Mouse (Mus musculus): ENCODE measurements around the gene Zfp874a. TPM values are rescaled to one million over a fixed set of nuclear protein-coding genes. Genes with fewer than 3 reads are reported as not detected.

Gene Zfp874a
- total RNA-seq (2023) = 10.8 TPM

GRCm38 (mm10) chr13:67451172-67452020 is at the start of gene Zfp874a:
Zfp874a (minus strand) TSS chr13:67451624.

GRCm38 (mm10) chr13:67500084-67500719 is 48.8 kb upstream of the Zfp874a start, which contains the start of gene Zfp58:
Zfp58 (minus strand) TSS chr13:67500555.

GRCm38 (mm10) chr13:67483625-67484423 is 32.4 kb upstream of the Zfp874a start, which contains the start of gene Zfp874b:
Zfp874b (minus strand) TSS chr13:67484258.

GRCm38 (mm10) chr13:67421207-67421857 is 30.1 kb downstream of the Zfp874a start, which contains the start of gene Zfp459:
Zfp459 (minus strand) TSS chr13:67421418.

GRCm38 (mm10) chr13:67399183-67399903 is 52.1 kb downstream of the Zfp874a start, which contains the start of gene Zfp429:
Zfp429 (minus strand) TSS chr13:67399819.

GRCm38 (mm10) chr13:67375050-67375911 is 76.1 kb downstream of the Zfp874a start, which contains the start of the genes Gm28041 and Zfp456:
Gm28041 (minus strand) TSS chr13:67375733.
Zfp456 (minus strand) TSS chr13:67375810.

Other genes with a start within 250 kb of the Zfp874a start
- gene Zfp458, start 173.2 kb downstream of the Zfp874a start, total RNA-seq (2023) = 2.3 TPM
- gene Zfp457, start 145.1 kb downstream of the Zfp874a start, total RNA-seq (2023) = not detected
- gene Zfp595, start 119.1 kb downstream of the Zfp874a start, total RNA-seq (2023) = 11.8 TPM
- not detected for gene Gm28044, start 91.1 kb downstream of the Zfp874a start, total RNA-seq (2023)
- gene Zfp953, start 91.0 kb downstream of the Zfp874a start, total RNA-seq (2023) = 5.2 TPM
- gene Gm28041, start 75.9 kb downstream of the Zfp874a start, total RNA-seq (2023) = 3.9 TPM
- gene Zfp456, start 75.8 kb downstream of the Zfp874a start, total RNA-seq (2023) = 3.7 TPM
- 9.7 TPM for gene Zfp429, start 51.8 kb downstream of the Zfp874a start, total RNA-seq (2023)
- gene Zfp459, start 30.2 kb downstream of the Zfp874a start, total RNA-seq (2023) = 2.2 TPM
- gene Zfp874b, start 32.6 kb upstream of the Zfp874a start, total RNA-seq (2023) = 31.5 TPM
- 10.8 TPM for gene Zfp58, start 48.9 kb upstream of the Zfp874a start, total RNA-seq (2023)
- gene Gm26965, start 74.5 kb upstream of the Zfp874a start, total RNA-seq (2023) = 1.1 TPM
- 17.1 TPM for gene Zfp87, start 74.6 kb upstream of the Zfp874a start, total RNA-seq (2023)
- 12.8 TPM for gene Zfp748, start 102.2 kb upstream of the Zfp874a start, total RNA-seq (2023)
- gene Zfp729b, start 158.1 kb upstream of the Zfp874a start, total RNA-seq (2023) = 13.0 TPM
- gene Gm49345, start 186.1 kb upstream of the Zfp874a start, total RNA-seq (2023) = not detected
- 14.7 TPM for gene Zfp729a, start 186.2 kb upstream of the Zfp874a start, total RNA-seq (2023)
- gene Zfp738, start 235.4 kb upstream of the Zfp874a start, total RNA-seq (2023) = 7.8 TPM